Mouse (Mus musculus): ENCODE data around the gene Tgoln1.
A peak's percentile ranks its signal among the peaks of the same experiment; 100 is the strongest.

GRCm38 (mm10) chr6:72597956-72598753 is 18.6 kb downstream of the Tgoln1 start, which contains the start of the genes Elmod3 and Retsat:
- no peak for TF ChIP-seq ETS1 (conservative IDR thresholded peaks at IDR 0.05; ENCODE audit: low read depth, low read length)
- TF ChIP-seq MXI1 (IDR thresholded peaks at IDR 0.05; ENCODE audit: low read depth, low read length) = peak; percentile 77; the same call in 1 of the 2 replicates
- no peak for TF ChIP-seq CTCF (conservative IDR thresholded peaks at IDR 0.05 in 1 of 2, IDR thresholded peaks at IDR 0.05 in 1 of 2; ENCODE audit: low read depth in 2 of 2, low read length in 2 of 2)
- peak; percentile 92 for TF ChIP-seq POLR2A (IDR thresholded peaks at IDR 0.05; ENCODE audit: low read depth, low read length)
- no peak; the same call in 1 of the 2 replicates for TF ChIP-seq BHLHE40 (IDR thresholded peaks at IDR 0.05; ENCODE audit: low read depth, low read length)
- TF ChIP-seq CHD2 (IDR thresholded peaks at IDR 0.05; ENCODE audit: low read length) = 0 out of 2 replicates have a peak, but pooled peaks have one; percentile 33
- peak; percentile 75; the same call in 1 of the 2 replicates for TF ChIP-seq MAX (IDR thresholded peaks at IDR 0.05; ENCODE audit: low read length)
- no peak for TF ChIP-seq CHD1 (IDR thresholded peaks at IDR 0.05; ENCODE audit: low read depth, low read length)
- peak; percentile 52; the same call in 1 of the 2 replicates for TF ChIP-seq JUND (conservative IDR thresholded peaks at IDR 0.05; ENCODE audit: low read depth, low read length)
- TF ChIP-seq E2F4 (IDR thresholded peaks at IDR 0.05; ENCODE audit: insufficient replicate concordance, low read depth, low read length) = 0 out of 2 replicates have a peak, but pooled peaks have one; percentile 45

All from CH12.LX (cell line).